Mouse (Mus musculus): ENCODE measurements at regions not wholly inside any gene's neighbourhood (a gene's known extent, or its start where the extent isn't known, plus 50 kb on each side); places are given as distances from the start of the nearest gene placed in this dataset.

DNA sequence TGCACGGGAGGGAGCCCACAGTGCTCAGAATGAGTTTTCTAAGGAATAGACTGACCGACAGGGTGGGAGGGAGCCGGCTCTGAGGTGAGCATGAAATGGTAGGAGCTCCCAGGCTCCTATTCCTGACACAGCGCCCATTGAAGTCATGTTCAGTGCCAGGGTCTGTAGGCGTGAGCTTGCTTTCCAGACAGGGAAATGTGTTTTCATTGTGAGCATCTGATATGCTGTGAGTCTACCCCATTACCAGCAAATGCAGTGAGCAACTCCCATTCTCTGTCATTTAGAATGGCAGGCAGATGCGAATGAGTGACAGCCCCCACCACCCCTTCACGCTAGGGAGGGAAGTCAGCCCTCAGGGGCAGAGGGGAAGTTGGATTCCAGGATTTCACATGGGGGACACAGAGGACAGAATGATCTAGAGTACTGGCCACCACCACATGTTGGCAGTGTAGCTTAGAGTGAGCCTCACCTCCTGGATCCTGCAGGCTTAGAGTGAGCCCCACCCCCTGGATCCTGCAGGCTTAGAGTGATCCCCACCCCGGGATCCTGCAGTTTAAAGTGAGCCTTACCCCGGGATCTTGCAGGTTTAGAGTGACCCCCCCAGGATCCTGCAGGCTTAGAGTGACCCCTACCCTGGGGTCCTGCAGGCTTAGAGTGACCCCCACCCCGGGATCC, 283.2 kb upstream of the Eef2kmt start:
- no peak for DNase-seq (ENCODE audit: extremely low read depth, low read depth, low spot score)

DNA sequence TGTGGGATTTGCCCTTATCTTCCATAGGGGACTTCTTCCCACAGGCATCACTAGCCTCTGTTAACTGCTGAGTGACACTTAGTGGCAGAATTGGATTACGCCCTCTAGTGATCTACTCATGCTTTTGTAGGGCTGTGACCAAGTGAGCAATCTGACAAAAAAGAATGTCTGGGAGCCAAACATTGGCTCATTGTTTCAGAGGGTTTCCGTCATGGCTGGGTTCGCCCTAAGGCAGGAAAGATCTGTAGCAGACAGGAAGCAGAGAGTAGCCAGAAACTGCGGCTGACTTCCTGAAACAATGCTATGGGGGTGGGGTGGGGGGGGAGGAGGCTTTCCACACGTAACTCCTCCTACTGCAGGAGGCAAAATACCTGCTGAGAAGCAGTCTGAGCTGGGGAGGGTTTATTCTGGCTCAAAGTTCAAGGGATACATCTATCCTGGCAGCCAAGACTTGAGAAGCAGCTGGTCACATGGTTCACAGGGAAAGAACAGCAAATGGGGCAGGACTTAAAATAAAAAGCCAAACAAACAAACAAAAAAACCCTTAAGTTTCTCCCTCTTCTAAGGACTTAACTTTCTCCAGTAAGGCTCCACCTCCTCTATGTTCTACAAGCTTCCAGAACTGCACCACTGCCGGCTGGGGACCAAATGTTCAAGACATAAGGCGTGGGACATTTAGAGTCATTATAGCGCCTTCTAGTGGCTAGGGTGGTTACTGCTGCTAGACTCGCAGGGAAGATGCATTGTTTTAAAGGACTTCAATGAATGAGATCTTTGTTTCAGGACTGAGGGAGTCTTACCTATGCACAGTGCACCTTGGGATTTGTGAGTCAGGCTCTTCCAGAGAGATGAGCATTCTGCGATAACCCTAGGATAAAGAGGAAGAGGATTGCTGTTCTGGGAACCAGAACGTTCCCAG, 281.8 kb upstream of the Eef2kmt start:
- no peak for DNase-seq (ENCODE audit: extremely low read depth, low read depth, low spot score)

DNA sequence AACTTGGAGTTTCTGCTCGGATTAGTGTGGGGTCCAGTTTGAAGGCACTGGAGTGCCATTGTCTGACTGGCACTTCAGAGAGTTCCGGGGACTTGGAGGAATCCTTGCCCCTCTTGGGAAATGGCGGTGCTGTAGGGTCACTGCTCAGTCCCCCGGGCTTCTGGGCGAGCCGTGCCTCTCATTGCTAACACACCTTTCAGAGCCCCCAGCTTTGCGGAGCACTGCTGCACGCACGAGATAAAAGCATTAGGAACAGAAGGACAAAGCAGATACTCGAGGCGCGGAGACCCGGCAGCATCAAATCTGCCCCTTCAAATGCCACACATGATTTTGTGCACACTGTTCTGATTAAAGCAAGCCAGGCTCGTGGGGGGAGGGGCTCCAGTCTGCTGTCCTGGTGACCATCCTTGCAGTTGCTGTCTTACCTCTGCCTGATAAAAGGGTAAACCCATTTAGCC, 280.8 kb upstream of the Eef2kmt start:
- DNase-seq (ENCODE audit: extremely low read depth, low read depth, low spot score) = no peak

DNA sequence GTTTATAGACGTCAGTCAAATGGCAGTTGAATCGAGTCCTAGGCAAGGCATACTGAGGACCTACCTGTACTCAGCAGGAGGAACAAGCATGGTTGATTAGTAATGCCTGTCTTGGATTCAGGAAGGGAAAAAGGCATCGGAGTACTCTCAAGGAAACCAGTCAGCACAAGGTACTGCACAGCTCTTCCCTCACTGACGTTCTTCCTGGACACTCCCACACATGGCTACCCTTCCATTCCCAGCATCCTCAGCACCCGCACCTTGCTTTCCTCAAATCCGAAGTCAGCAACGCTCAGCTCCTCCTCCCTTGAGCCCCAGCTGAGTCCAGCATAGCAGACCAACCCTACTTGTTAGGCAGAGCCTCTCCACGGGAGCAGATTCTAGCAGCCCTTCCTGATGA, 279.6 kb upstream of the Eef2kmt start:
- no peak for DNase-seq (ENCODE audit: extremely low read depth, low read depth, low spot score)

DNA sequence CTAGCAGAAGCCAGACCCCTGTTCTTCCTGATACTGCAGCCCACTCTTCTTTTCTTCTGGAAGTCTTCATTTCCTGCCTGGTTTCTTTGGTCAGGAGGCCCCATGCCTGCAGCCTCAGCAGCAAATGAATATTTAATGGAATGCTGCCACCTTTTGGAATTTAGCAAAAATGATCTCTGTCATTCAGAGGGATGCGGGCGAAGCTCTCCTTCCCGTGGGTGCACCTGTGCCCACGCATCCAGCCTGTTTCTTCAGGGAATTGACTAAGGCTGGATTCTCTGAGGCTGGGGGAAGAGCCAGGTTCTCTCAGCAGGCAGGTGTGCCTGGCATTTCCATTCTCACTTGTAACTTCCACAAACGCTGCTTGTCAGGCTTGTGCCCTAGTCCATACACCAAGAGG, 279.1 kb upstream of the Eef2kmt start:
- no peak for DNase-seq (ENCODE audit: extremely low read depth, low read depth, low spot score)

DNA sequence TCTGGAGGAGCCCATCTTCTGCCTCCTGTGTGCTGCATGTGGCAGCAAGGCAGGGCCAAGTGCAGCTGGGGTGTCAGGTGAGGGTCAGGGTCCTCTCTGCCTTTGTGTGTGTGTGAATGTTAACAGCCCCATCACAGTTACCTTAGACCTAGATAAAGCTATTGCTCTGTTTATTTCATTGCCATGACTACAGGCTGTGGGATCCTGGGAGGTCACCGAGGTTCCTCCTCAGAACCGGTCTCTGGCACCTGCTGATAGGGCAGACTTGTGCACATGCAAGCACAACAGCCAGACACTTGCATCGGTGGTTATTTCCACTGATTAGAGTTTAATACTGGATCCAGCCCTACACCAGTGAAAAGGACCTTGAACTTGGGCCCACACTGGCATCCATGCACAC, 278.6 kb upstream of the Eef2kmt start:
- no peak for DNase-seq (ENCODE audit: extremely low read depth, low read depth, low spot score)

DNA sequence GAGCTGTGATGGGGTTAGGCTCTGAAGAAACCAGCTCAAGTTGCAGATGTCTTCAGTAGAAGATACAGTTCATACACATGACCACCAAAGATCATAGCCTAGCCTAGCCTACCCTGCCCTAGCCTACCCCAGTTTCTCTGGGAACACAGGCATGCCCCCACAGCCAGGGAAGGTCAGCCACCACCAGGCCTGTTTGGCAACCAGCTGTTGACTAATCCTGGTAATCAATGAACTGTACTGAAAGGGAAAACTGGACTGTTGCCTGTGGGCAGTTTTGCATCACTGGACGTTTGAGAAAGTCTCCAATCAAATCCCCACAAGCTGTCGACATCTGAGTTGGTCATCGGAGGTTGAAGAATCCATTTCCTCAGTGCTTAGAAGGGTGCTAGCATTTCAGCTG, 276.5 kb upstream of the Eef2kmt start:
- no peak for DNase-seq (ENCODE audit: extremely low read depth, low read depth, low spot score)

DNA sequence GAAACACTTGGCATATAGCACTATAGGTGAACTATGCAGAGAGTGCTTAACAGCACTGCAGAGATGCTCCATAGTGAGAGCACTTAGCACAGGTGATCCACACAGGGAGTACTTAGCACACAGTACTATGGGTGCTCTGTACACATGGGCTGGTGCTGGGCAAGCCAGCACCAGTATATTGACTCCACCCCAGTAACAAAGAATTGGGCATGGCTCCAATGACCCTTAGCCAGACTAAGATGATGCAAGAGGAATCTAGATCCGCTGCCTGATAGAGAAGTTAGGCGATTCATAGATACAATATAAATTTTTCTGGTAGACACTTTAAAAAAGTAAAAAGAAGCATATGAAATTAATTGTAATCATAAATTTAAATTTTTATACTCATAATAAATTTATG, 274.0 kb upstream of the Eef2kmt start:
- DNase-seq (ENCODE audit: extremely low read depth, low read depth, low spot score) = no peak

DNA sequence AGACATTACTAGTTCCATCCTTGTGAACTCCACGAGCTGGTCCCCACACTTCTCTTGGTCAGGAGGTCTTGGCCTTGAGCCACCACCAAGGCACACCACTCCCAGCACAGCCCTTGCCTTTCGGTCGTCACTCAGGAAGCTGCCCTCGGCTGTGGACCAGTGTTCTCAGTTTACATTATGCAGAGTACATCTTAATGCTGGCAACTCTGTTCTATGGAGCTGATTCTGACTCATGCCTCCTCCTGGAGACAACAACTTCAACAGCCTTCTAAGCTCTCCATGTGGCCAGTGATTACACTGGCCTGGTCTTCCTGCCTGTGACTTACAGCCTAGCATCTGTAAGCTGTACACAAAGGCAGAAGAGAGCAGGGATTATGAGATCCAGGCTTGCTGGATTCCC, 272.2 kb upstream of the Eef2kmt start:
- no peak for DNase-seq (ENCODE audit: extremely low read depth, low read depth, low spot score)

DNA sequence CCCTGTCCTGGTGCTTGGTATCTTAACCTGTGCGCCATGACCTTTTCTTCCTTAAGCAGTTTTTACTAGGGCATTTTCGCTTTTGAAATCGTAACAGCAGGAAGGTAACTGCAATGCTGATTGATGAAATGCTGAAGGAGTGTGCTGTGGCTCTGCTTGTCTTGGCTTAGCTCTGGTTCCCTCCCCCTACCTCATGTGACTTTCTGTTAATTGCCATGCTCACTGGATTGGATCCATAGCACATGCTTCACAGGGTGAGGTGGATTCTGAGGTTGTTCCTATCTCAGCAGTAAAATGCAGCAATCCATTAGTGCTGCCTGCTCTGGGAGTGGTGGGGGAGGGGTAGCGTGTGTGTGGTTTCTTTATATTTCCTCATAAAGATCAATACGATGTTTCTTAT, 268.6 kb upstream of the Eef2kmt start:
- no peak for DNase-seq (ENCODE audit: extremely low read depth, low read depth, low spot score)

DNA sequence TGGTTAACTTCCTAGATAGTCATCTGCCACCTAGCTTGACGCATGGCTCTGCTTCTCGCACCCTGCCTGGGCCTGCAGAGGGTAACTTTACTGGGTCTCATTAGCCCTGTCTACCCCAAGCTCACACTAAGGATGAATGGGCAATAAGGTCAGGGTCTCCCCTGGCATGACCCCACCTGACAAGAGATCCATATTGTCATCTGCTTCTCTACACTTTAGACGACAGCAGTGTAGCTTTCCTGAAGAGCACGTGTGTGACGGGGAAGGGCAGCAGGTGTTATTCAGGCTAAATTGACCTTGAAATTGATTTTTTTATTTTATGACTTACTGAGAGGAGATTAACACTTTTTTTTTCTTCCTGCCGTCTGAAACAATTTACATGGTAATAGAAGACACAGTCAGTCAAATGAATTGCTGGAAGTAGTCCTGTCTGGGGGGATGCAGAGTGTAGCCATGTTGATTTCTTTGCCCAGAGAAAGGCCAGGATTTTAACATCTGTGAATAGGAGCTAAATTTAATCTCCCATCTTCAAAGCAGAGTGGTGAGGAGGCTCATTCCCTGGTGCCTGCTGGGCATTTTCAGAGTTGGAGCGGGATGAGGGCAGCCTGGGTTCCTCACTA, 267.7 kb upstream of the Eef2kmt start:
- no peak for DNase-seq (ENCODE audit: extremely low read depth, low read depth, low spot score)

DNA sequence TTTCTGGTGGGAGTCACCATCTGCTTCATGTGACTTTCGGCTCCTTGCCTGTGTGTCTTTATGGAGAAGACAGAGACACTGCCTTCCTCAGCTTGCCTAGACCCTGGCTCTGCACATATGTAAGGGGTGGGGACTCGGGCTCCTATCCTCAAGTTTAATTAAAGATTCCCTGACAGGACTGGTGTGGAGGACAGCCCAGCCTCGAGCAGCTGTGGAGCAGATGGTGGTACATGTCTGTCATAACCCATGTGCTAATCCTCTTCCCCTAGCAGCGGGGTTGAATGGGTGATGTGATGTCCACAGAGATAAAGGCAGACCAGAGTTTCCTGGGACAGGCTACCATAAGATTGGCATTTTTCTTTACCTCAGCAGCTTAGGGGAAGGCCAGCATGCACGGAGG, 262.0 kb upstream of the Eef2kmt start:
- no peak for DNase-seq (ENCODE audit: extremely low read depth, low read depth, low spot score)

DNA sequence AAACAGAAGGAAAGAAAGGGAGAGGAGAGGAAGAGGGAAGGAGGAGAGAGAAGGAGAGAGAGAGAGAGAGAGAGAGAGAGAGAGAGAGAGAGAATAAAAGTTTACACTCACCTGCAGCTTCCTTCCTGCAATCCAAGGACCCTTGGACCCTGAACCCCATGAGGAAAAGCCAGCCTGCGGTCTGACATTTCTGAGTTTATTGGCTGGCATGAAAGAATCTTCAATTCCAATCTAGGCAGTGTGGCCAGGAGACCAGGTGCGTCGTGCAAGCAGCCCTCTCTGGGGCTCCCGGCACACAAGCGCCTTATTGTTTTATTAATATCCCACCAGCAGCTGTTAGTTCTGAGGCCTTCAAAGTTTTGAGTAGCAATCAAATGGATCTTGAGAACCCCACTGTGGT, 260.1 kb upstream of the Eef2kmt start:
- DNase-seq (ENCODE audit: extremely low read depth, low read depth, low spot score) = no peak

DNA sequence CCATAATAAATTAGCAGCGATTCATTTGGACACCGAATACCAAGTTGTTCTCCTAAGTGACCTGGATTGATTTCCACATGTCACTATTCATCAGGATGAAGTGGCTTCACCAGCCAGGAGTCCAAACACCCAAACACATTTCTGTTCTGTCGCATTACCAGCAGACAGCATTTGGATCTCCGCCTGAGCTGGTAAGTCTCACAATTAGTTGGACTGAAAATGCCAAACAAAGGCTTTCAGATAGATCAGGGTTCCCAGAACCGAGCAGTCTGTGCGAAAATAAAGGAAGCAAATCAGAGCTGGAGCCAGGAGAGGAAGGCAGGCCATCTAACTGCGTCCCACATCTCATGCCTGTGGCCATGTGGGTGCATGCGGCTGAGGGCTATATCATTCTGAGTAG, 251.5 kb upstream of the Eef2kmt start:
- DNase-seq (ENCODE audit: extremely low read depth, low read depth, low spot score) = no peak

DNA sequence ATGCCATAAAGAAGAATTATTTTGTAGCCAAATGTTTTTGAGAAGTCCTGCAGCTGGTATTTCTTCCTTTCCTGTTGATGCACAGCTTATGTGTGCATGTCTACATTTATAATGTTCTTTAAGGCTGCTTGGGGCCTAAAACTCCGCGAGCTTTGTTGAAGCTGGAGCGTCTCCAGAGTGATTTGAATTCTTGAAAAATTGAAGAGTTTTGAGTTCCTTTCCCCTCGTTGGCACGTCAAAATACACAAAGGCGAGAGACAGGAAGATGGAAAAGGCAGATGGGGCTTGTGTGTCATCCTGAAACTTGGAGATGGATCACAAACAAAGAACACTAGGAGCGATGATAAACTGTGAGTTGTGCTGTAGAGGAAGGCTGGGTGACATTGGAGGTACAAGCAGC, 246.2 kb upstream of the Eef2kmt start:
- DNase-seq (ENCODE audit: extremely low read depth, low read depth, low spot score) = no peak

DNA sequence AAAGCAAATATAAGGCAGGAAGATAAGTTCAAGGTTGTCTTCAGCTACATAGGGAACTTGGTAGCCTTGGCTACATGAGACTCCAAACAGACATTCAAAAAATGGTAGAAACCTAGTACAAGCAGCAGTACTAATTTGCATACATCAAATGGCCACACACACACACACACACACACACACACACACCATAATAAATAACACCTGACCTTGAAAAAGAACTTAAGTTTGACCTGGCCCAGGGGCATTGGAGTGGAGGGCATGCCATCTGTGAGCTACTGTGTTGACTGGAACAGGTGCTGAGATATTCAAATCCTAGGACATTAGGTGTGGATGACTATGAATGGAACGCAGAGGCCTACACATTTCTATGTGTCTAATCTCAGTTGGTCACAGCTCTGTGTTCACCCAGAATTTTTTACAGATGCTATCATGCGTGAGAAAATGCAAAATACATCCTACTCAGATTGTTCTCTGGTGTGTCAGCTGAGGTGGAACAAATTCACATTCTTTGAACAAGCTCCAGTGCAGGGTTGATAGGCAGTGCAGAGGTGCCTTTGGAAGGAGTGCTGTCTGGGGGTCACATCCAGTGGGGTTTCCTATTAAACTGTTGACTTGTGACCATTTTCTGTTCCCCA, 240.4 kb upstream of the Eef2kmt start:
- DNase-seq (ENCODE audit: extremely low read depth, low read depth, low spot score) = no peak

DNA sequence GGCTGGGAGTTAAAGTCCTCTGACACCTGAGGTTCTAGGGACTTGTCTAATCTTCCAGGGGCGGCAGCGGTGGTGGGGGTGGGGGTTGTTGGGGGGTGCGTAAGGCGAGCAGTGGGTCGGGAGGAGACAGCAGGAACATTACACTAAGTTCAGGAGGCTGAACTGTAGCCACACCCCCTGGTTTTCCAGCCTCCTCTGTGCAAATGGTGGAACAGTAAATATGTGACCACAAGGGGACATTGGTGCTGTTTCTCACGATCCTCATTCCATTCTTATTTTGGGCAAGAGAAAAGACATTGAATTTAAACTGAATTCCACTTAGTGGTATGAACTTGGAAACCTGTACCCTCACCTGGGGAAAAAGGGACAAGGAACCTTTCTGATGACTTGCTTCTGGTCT, 237.6 kb upstream of the Eef2kmt start:
- no peak for DNase-seq (ENCODE audit: extremely low read depth, low read depth, low spot score)

DNA sequence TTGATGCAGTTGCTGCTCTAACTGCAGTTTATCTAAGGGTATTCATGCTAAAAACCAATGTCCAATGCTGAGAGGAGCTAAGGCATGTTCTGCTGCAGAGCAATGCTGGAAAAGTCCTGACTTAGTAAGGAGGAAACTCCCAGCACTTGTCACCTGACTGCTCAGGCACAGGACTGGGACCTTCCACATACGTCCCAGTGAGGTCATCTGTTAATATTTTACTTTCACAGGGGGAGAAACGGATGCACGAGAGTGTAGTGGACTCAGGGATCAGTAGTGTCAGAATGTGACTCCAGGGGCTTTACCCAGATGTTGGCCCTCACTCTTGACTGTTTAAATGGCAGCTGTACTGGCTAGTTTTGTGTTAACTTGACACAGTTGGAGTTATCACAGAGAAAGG, 231.5 kb upstream of the Eef2kmt start:
- no peak for DNase-seq (ENCODE audit: extremely low read depth, low read depth, low spot score)

DNA sequence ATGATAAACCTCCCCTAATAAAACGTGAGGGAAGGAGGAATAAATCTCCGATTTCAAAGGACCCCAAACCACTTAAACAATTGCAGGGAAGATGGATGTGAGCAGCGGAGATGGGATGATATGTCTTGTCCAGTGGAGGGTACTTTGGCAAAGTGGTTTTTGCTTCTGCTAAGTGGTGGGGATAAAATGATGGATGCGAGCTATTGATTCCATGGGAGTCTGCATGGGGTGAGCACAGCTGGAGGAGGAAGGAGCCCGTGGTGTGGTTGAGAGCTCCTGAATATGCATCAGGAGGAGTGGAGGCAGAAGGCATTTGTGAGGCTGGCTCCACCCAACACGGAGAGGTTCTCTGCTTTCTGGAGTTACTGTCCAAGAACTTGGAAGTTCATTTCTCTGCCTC, 227.6 kb upstream of the Eef2kmt start:
- no peak for DNase-seq (ENCODE audit: extremely low read depth, low read depth, low spot score)

DNA sequence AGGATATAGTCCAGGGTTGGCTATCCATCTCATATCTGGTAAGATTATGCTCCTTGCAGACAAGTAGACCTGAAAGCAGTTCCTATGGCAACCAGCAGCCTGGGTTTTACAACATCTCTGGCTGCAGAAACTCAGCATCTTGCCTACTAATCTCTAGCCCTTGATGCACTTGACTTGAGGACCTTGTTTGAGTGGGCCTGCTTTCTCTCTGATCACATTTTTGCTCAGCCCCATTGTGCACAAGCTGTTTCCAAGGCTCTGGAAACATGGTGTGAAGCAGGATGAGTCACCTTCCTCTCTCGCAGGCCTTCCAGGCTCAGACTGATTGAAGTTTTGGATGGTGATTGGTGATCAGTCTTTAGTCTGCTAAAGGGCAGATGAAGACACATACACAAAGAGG, 224.4 kb upstream of the Eef2kmt start:
- no peak for DNase-seq (ENCODE audit: extremely low read depth, low read depth, low spot score)

DNA sequence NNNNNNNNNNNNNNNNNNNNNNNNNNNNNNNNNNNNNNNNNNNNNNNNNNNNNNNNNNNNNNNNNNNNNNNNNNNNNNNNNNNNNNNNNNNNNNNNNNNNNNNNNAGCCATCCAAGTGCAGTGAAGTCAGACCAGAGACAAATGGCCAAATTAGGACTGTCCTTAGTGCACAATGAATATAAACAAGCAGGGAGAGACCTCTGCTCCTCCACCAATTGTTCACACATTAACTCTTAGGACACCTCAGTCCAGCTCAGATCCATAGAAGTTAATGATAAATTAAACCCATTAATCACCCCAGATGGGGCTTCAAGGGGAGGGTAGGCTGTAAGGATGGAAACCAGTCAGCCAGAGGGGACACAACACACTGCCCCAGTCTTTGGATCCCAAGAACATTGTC, 223.2 kb upstream of the Eef2kmt start:
- no peak for DNase-seq (ENCODE audit: extremely low read depth, low read depth, low spot score)

DNA sequence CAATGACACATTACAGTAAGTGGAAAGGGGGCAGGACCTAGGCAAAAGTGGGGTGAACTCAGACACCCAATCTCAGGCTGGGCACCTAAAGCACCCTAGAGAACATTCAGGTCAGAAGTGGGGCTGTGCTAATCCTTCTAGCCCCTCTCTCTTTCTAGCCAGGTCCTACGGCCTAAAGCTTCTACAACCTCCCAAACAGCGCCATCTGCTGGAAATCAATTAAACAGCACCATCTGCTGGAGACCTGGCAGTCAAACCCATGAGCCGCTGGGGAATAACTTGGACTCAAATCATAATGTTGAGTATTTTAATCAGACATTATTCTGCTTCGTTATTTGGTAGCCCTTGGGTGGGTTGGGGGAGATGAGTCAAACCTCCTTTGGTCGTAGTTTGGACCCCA, 215.5 kb upstream of the Eef2kmt start:
- no peak for DNase-seq (ENCODE audit: extremely low read depth, low read depth, low spot score)

All from fat pad, adult 2 months (tissue).